Mouse (Mus musculus) cerebellum, postnatal 10 days (tissue): ENCODE measurements around the gene Rbms1.
A peak's percentile ranks its signal among the peaks of the same experiment; 100 is the strongest.

Source experiments
- DNase-seq, 2 experiments: peaks; one replicate each; pipeline ENCODE4 v3.0.0; 2021; ENCODE audit warnings: mixed read lengths in 2 of 2

The Rbms1 gene

GRCm38 (mm10) chr2:60748585-60748984 lies 214.4 kb downstream of the Rbms1 start:
- DNase-seq = no peak

GRCm38 (mm10) chr2:60747590-60747989 lies 215.4 kb downstream of the Rbms1 start:
- no peak for DNase-seq

DNA sequence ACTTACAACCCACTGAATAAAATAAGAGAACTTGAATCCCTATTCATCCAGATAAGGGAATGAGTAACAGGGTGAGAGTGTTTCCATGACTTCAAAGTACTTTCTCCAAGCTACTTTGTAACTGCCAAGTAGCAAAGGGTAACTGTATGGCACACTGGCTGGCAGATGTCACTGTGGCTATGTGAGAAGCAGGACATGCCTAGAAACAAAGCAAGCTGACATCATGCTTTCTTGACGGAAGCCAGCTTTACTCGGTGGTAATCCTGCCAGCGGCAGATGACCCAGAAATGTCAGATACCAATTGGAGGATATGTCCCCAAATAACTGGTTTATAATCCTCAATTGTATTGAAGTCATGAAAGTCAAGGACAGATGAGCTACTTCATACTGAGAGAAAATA lies 218.3 kb downstream of the Rbms1 start:
- DNase-seq = no peak

DNA sequence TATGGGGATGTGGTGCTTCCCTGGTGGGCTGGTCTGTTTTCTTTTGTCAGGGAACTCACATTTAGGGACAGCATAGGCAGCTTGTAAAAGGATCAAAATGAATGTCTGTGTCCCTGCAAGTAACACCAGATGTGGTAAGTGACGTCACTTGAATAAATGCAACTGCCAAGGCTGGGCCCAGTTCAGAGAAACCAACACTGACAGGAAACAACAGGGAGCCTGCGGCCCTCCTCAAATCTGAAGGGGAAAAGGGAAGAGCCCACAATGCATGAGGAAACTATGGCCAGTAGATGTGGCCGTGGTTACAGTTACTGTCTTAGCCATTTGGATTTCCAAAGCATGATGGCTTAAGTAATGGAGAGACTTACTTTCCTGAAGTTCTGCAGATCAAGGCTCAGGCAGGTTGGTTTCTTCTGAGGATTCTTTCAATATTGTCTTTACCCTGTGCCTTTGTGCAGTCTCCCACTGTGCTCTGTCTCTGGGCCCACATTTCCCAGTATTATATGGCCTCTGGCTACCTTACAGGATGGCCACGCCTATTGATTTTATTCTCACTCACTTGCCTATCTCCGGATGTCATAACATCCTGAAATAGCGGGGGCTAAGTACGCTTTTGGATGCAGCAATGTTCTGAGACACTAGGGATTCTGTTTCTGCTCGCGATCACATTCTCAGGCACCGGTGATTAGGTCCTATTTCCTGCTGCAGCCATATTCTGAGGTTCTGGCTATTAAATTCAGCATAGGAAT lies 223.4 kb downstream of the Rbms1 start:
- DNase-seq = no peak

GRCm38 (mm10) chr2:60730929-60731328 lies 232.1 kb downstream of the Rbms1 start:
- peak; percentile 34 to 39 for DNase-seq

DNA sequence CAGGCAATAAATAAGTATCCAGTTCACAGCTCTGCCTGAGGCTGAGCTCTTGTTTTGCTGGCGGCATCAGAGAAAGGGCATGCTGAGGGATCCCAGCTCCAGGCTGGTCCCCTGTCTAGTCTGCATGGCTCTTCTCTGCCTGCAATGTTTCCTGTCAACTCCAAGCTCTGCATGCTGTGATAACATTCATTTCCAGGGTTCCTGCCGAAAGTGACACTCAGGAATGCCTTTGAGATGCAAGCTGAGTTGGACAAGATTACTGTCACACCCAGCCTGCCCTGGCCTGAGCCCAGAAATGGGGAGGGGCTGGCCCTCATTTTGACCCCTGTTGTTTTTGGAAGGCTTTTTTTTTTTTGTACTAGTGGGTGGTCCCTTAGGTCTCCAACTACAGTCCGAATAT lies 233.0 kb downstream of the Rbms1 start:
- peak; percentile 51 to 64 for DNase-seq

GRCm38 (mm10) chr2:60728902-60729585 lies 233.9 kb downstream of the Rbms1 start:
- DNase-seq = no peak

DNA sequence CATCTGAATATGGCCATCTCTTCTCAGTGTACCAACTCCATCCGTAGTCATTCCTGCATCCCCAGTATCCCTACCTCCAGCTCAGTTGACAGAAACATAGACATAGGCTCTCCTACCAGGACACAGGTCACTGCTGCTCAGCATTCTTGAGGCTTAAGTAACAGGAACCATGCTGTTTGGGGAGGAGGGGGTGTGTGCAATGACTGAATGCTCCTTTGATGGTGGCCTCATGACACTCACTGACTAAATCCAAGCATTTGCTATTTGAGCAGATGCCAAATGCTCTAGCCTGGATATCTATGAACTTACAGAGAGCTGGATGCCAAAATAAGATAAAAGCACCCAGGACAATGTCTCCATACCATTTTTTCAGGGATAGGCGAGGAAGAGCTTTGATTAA lies 238.3 kb downstream of the Rbms1 start:
- no peak for DNase-seq

GRCm38 (mm10) chr2:60722967-60723366 lies 240.0 kb downstream of the Rbms1 start:
- DNase-seq = peak in 1 of 2 experiments; percentile 36

- peak; percentile 66 to 81 for DNase-seq
Observed at GRCm38 (mm10) chr2:60722514-60722913, 240.5 kb downstream of the Rbms1 start, which contains the start of gene Itgb6. Itgb6 (minus strand) TSS chr2:60722643.

DNA sequence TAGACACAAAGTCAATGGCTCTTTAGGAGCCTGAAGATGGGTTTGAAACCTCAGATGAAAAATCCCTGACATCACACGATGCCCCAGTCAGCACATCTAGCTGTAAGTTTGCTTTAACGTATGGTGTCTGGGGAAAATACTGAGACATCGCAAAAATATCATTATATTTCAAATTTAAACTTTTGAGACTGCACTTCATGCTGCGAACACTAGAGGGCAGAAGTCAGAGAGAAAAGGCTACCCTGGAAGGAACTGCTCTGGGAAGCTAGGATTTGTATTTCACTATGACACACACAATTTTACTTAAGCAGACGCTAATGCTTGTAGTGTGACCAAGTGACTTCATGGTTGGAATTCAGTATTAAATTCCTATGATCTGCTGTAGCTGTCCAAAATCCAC lies 242.1 kb downstream of the Rbms1 start:
- DNase-seq = peak; percentile 63 to 78

DNA sequence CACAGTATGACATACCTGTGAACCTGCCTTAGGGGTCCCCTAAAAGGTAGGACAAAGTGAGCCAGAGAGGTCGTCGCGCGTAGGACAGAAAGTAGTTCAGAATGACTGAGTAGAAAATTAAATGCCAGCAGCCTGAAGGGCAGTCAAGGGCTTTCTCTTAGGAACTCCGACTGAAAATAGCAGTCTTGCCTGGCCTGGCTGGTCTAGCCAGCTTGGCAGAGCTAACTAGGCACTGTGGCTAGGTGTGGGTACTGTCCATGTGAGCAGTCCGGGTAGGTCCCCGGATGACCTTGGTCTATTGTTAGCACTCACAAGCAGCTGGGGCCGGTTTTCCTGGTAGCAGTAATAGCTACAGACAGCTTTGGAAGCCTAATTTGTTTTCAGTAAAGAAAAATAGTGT lies 242.8 kb downstream of the Rbms1 start:
- DNase-seq = peak; percentile 35 to 44

DNA sequence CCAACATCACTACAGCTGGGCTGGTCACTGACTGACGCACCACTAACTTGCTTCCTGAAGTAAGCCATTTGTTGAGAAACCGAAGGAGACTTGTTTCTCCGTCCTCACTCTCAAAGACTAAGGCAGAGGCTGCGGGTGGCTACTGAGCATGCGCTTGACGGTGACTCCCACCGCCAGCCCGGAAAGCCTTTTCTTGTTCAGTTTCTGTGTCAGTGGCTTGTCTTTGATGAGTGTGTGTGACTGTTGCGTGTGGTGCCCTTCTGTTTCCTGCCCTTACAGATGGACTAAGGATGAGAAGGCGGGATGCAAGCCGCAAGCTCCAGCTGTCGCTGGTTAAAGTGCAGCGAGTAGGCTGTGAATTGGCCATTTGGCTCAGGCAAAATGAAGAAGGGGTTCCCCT lies 245.6 kb downstream of the Rbms1 start:
- peak; percentile 82 to 83 for DNase-seq

DNA sequence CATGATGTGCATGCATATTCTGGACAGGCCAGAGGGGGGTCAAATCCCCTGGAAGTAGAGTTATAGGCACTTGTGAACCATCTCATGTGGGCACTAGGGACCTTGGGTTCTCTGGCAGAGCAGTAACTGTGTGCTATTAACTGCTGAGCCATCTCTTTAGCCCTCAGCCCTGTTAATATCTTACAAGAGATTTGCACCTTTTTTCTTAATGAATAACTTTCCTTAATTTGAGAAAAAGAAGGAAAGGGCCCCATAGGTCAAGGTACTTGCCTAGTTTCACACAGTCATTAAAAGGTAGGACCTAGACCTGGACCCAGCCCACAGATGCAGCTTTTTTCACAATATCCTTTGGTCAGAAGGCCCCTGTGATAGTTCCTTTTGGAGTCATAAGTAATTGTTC lies 246.4 kb downstream of the Rbms1 start:
- DNase-seq = no peak

- no peak for DNase-seq
Observed at GRCm38 (mm10) chr2:60715771-60716170, 247.2 kb downstream of the Rbms1 start.

- DNase-seq = no peak
Observed at GRCm38 (mm10) chr2:60714971-60715502, 248.0 kb downstream of the Rbms1 start.

GRCm38 (mm10) chr2:60714475-60714874 lies 248.5 kb downstream of the Rbms1 start:
- DNase-seq = peak in 1 of 2 experiments; percentile 12

DNA sequence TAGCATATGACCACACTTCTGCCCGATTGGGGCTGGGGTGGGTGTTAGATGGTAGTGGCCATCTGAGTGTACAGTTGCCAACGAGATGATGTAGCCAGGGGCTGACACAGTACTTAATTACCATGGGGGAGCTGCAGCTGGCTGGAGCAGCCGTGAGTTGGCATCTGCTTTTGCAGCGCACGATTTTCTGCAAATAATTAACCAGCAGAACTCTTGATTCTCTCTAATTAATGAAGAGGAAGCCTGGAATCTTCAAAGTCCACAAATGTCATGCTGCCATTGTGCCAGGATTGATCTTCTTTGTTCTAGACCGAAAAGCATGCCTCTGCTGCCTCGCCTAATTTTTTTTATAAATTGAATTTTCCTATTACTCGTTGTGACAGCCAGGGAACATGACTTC lies 249.1 kb downstream of the Rbms1 start:
- DNase-seq = peak in 1 of 2 experiments; percentile 30

GRCm38 (mm10) chr2:60712891-60713290 lies 250.1 kb downstream of the Rbms1 start:
- no peak for DNase-seq

GRCm38 (mm10) chr2:60712483-60712882 lies 250.5 kb downstream of the Rbms1 start:
- DNase-seq = no peak

GRCm38 (mm10) chr2:60711098-60711880 lies 251.7 kb downstream of the Rbms1 start:
- no peak for DNase-seq

DNA sequence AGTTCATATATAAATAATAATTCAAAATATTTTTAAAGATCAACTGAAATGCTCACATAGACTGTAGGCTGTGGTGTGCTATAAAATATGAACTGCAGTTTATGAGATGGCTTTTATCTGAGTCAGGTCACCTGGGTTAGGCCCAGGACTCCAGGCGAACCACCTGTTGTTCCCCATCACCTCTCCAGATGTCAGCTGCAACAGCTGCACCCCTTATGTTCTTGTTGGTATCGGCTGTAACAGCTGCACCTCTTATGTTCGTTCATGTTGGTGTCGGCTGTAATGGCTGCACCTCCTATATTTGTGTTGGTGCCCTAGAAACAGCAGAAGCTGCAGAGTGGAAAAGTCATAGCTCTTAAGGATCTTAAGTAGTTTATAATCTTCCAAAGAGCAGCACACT lies 252.7 kb downstream of the Rbms1 start:
- DNase-seq = no peak

GRCm38 (mm10) chr2:60708671-60709070 lies 254.3 kb downstream of the Rbms1 start:
- DNase-seq = no peak
